Mouse (Mus musculus): ENCODE measurements around the gene H2-Q4.
"Not testable (repeated sequence)": the region's sequence is repeated elsewhere in the genome, so short reads cannot be mapped to it uniquely, and the experiment has no call there.

DNA sequence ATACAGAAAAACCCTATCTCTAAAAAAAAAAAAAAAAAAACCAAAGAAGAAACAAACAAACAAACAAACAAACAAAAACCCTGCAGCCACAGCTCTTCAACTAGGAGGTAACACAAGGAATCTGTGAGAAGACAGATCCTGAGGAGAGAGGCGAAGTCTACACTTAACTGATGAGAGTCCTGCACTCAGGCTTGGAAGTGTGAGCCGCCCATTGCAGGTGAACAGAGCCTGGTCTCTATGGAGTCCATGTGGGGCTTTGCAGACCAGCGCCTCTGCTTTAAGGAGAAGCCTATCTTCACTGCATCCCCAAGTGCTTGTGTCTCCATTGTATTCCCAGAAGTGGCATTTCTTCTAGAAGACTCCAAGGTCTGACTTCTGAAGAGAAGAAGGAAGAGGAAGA lies 44.7 kb downstream of the H2-Q4 start:
- TF ChIP-seq CTCF (IDR thresholded peaks at IDR 0.05; ENCODE audit: low read depth, low read length); POLR2A (IDR thresholded peaks at IDR 0.05; ENCODE audit: extremely low read depth, insufficient read depth, low read length): not testable (repeated sequence)
